Mouse (Mus musculus) kidney, adult 2 months (tissue): ENCODE data around the gene Ncaph2.

Source experiments
- CTCF ChIP-seq: fragments of 200-500 bp; conservative IDR thresholded peaks from 2 replicates; pipeline ENCODE4 v1.5.1; 2011; ENCODE audit warnings: low read depth, mild to moderate bottlenecking, control low read depth, low read length, moderate library complexity, mixed read lengths; ENCODE audit not compliant: insufficient read depth, insufficient read length
- POLR2A ChIP-seq: fragments of 200-500 bp; IDR thresholded peaks from one replicate; pipeline ENCODE4 v1.6.1; 2011; ENCODE audit warnings: low read depth, low read length, control low read depth

- TF ChIP-seq CTCF = no peak
- TF ChIP-seq POLR2A = no peak
Observed at GRCm38 (mm10) chr15:89309962-89310498, 45.5 kb upstream of the Ncaph2 start.
